Mouse (Mus musculus) activated CD4-positive, CD25-positive, alpha-beta regulatory T cell, adult 4 months (primary cell): Measurements from ENCODE around the gene Pole4. TPM values are rescaled to one million over a fixed set of nuclear protein-coding genes. Genes with fewer than 3 reads are reported as not detected.

ENCODE experiments used
- ATAC-seq: one replicate; pipeline ENCODE4 v1.8.0; 2017
- polyA plus RNA-seq, 2 experiments: library from polyadenylated mRNA; unstranded; fragments of 100-300 nt; shearing (Covaris generic); gene quantifications; one replicate each; pipeline ENCODE4 v1.2.1; 2017

Gene Pole4
- polyA plus RNA-seq, 2 experiments from 2014 or later = 67.9 to 73.6 TPM

DNA sequence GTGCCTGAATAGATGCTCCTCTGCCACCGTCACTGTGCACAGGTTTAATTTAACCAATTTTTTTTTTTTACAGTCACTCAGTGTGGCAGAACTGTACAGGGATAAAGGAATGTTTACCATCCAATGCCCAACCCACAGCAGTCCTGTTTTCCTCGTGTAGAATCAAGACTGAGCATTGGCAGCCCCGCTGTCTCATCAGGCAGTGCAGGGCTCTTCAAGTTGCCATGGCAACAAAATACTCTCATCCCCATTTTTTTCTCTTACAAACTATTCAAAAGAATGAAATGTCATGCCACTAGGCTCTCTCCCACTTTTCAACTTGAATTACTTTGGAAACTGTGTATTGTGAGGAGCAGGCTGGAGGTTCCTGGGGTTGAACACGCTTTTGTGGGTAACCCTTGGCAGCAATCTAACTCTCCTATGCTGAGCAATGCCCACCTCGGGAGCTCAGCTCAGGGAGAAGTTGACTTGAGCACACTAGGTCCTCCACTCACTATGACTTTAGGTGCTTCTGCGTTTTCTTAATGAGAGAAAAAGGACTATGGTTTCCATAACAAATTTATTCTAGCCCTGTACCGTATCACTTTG is 95.7 kb downstream of the Pole4 start:
- no peak for ATAC-seq

- no peak for ATAC-seq
Measured at GRCm38 (mm10) chr6:82608756-82609155, 96.4 kb downstream of the Pole4 start.

DNA sequence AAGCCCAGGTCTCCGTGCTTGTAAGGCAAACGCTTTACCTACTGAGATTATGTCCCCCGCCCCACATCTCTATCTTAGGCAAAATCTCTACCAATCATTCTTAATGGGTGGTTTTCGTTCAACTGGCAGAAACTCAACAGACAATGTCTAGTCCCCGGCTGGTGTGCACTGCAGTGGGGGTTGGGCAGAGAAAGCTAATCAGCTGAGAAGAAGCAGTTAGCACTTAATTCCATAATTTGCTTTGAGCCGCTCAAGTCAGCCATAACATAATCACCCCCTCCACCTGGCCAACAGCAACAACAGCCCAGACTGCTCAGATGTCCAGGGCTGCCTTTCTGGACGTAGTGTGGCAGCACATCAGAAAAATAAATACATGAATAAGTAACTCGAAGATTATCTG is 100.4 kb downstream of the Pole4 start:
- no peak for ATAC-seq

DNA sequence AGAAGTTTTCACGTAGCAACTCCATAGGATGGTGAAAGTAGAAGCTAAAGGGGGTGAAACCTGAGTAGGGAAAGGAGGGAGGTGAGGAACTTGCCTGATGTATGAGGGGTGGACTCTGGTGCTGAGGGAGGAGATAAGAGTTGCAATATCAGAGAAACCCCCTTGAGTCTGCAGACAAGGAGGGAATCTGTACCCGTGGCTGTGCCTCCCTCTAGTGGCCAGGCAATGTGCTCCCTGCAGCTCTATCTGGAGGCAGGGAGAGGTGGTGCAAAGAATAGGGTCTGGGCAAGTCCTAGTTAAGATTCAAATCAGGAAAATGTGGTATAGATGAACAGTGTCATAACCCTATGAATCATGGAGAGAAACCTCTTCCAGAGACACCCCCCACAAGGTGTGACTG is 101.5 kb downstream of the Pole4 start:
- ATAC-seq = no peak

- ATAC-seq = no peak
Measured at GRCm38 (mm10) chr6:82603228-82603627, 101.9 kb downstream of the Pole4 start.

DNA sequence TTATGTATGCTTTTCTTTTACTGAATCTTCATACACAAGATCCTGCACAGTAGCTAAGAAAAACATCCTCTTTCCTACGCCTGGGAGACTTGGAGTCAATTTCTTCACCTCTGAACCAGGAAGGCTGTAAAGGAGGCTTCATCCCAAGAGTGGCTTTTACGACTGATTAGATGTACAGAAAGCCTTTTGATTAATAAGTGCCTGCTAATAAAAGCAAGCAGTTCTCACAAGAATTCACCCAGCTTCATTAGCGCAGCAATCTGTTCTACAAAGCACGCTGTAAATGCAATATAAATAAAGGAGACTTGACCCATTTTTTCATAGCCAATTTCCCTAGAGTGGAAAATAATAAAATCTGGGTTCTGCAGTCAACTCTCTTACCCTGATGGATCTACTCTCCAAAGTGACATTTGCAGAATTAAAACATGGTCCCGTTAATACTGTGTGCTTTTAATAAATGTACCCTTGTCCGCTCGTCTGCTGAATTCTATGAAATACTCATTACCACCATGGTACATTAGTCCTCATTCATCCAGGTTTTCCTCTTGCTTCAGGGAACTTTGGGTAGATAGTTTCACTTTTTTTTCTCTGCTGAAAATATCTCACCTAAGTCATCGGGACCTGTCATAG is 109.6 kb downstream of the Pole4 start:
- no peak for ATAC-seq

DNA sequence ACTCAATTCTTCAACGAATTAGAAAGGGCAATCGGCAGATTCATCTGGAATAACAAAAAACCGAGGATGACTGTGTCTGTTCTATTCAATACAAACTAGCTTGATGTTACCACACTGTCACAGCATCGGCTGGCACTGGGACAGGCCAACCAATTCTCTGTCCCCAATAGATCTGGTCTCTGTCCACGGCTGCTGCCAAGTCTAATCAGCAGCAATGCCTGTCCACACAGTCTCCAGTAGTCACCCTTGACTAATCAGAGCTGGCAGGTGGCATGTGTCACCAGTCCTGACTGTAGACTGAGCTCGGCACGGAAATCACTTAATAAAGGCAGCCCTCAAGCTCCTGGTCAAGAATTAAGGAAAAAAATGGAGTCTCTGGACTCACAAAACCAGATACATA is 115.8 kb downstream of the Pole4 start:
- no peak for ATAC-seq

GRCm38 (mm10) chr6:82585396-82585795 is 119.8 kb downstream of the Pole4 start:
- no peak for ATAC-seq

GRCm38 (mm10) chr6:82575445-82575844 is 129.7 kb downstream of the Pole4 start:
- ATAC-seq = no peak

Other genes with a start within 250 kb of the Pole4 start
- gene Hk2, start 69.1 kb upstream of the Pole4 start, polyA plus RNA-seq = 1 to 10 TPM; 5.0 to 6.4 TPM
- 1 to 10 TPM; 2.7 to 3.8 TPM for gene Sema4f, start 234.4 kb upstream of the Pole4 start, polyA plus RNA-seq
- 1 to 10 TPM in 1 of 2 experiments, under 1 TPM in 1; 0.74 to 1.4 TPM for gene M1ap, start 241.5 kb upstream of the Pole4 start, polyA plus RNA-seq